Mouse (Mus musculus): ENCODE measurements around the gene Tyw1.

Gene Tyw1

DNA sequence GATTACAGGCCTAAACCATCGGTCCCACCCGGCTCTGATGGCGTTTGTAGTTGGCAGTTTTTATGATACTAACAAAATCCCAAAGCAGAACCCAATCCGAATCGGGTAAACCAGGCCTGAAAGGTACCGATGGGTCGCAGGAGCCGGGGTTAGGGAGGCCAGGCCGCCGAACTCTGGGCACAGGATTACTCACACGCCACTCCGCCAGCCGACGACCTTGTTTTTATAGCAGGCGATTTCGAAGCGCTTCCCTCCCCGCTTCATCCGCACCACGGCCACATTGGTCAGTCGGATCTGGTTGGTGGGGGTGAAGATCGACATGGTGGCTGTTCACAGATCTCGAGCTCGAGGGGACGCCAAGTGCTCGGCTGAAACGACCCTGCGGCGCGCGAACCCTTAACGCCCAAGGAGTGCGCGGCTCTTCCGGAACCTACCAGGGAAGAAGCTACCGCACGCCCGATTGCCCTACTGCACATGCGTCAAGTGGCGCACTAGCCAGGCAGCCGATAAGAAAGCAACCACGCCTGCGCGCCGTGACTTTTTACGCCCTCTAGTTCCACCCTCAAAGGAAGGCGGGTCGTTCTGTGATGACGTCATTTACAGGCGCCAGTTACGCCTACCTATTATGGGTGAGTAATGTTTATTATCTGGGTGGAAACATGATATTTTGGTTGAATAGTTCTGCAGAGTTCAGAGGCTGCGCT, at the start of gene Tyw1, which contains the start of gene Sbds:
TSS of gene Tyw1 (plus strand) at position 603 of the 704 bp plus-strand sequence.
TSS of gene Sbds (minus strand) at position 514 of the 704 bp plus-strand sequence.
- in situ Hi-C loops (cut with MboI, MseI) = loop anchor here (5.0 to 25.0 kb wide), 3 partner anchors 1068 to 1243 kb away; partner anchors contain the start of genes Ran (in 1 of the 2) and Stx2 (in 1 of the 2)

DNA sequence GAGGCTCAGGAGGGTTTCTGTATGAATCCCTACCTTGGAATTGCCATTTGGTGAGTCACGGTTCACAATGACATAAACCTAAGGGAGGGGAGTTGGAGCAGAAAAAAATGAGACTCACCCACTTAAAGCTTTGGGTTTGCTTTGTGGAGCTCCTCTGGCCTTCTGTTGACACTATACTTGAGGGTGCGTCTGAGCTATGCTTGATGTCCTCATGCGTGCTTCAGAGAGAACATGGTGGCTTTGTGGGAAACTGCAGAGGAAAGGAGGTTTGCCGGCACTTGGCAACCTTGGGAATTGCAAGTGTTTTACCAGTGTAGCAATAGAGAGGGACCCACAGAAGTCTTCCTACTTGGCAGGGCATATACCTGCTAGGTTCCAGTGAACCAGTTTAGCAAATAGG, 48.1 kb upstream of the Tyw1 start:
- in situ Hi-C loops (cut with MboI, MseI) = no loop called here

DNA sequence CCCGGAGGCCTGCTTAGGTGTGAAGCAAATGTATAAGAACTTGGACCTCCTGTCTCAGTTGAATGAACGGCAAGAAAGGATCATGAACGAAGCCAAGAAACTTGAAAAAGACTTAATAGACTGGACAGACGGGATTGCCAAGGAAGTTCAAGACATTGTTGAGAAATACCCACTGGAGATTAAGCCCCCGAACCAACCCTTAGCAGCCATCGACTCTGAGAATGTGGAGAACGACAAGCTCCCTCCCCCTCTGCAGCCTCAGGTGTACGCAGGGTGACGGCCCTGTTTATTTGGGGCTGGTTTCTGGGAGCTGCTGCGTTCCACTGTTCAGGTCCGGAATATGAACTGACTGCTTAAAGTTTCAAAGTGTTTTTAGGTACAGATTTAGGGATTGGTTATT, 42.5 kb upstream of the Tyw1 start:
- in situ Hi-C loops (cut with MboI, MseI) = no loop called here

DNA sequence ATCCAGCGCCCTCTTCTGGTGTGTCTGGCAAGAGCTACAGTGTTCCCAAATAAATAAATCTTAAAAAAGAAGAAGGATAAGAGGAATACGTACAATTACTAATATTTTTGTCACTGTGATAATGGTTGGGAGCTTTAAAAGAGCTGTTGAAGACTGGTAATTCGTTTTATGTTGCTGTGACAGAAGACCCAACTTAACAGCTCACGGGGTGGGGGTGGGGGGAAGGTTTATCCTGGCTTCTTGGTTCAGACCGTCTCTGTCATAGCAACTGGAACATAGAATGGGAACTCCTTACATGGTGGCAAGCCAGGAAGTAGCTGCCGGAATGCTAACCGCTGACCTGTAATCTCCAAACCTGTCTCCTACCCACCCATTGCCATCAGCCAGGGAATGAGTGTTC, 38.6 kb upstream of the Tyw1 start, which contains the start of gene Tmem248:
TSS of gene Tmem248 (plus strand) at position 301 of the 400 bp plus-strand sequence.
- in situ Hi-C loops (cut with MboI, MseI) = no loop called here

DNA sequence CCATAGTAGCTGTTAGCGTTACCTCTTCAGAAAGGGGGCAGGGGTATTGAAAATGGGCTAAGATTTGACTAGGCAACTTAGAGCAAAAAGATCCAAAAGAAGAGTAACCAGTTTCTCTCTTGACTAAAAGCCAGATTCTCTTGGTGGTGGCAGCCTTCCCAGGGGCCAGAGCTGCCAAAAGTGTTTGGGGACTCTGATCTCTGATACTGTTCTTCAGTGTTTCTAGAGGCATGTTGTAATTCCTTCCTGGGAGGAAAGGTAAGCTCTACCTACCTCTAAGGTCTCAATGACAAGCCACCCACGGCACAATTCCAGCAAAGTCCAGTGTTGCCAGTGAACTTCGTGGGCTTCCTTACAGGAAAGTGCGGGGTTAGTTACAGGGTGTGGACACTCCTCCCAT, 38.0 kb upstream of the Tyw1 start:
- in situ Hi-C loops (cut with MboI, MseI) = no loop called here

DNA sequence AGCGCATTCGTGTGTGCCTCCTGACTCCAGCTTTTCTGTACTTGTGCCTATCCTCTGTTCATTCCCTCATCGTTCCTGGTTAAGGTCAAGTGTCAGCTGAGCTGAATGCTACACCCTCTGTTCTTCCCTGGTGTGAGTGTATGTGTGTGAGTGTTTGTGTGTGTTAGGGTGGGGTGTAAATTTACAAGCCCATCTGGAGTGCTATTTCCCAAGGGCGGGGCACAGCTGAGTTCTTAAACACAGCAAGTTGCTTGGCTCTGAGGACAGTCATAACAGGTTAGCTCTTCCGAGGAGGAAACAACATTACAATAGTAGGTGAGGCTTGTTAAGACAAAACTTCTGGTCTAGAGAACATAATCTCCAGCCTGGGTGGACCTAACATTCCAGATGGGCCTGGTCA, 37.1 kb upstream of the Tyw1 start:
- in situ Hi-C loops (cut with MboI, MseI) = no loop called here

DNA sequence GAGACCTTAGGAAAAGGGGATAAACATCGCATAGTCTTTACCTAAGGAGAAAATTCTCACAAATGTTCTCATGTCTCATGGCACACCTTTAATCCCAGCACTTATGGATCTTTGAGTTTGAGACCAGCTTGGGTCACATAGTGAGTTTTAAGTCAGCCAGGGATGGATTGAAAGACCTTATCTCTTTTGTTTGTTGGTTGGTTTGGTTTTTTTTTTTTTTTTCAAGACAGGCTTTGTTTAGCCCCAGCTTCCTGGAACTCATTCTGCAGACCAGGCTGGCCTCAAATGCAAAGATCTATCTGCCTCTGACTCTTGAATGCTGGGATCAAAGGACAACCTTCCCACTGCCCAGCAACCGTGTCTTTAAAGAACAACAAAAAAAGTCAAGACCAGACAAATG, 34.1 kb upstream of the Tyw1 start:
- in situ Hi-C loops (cut with MboI, MseI) = loop anchor here (5.0 to 10.0 kb wide), 2 partner anchors 49 to 437 kb away; partner anchors contain the start of genes Psph (in 1 of the 2) and Rabgef1 (in 1 of the 2)

DNA sequence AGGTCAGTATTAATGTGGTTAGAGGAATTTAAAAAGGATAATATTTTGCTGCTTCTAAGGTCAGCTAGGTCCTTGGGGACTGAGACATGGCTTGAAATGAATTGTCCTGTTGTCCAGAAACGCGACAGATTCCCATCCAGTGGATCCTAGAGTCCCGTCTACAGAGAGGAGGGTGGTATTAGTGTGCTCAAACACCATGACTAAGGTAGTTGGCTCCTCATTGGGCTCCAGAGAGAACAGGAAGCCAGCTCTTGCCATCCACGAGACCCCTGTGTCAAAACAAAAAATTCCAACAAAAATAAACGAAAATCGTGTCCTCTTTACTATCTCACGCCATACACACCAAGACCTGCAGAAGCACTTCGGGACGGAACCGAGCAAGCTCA, 33.7 kb upstream of the Tyw1 start:
- in situ Hi-C loops (cut with MboI, MseI) = loop anchor here (5.0 to 10.0 kb wide), 2 partner anchors 49 to 437 kb away; partner anchors contain the start of genes Psph (in 1 of the 2) and Rabgef1 (in 1 of the 2)

DNA sequence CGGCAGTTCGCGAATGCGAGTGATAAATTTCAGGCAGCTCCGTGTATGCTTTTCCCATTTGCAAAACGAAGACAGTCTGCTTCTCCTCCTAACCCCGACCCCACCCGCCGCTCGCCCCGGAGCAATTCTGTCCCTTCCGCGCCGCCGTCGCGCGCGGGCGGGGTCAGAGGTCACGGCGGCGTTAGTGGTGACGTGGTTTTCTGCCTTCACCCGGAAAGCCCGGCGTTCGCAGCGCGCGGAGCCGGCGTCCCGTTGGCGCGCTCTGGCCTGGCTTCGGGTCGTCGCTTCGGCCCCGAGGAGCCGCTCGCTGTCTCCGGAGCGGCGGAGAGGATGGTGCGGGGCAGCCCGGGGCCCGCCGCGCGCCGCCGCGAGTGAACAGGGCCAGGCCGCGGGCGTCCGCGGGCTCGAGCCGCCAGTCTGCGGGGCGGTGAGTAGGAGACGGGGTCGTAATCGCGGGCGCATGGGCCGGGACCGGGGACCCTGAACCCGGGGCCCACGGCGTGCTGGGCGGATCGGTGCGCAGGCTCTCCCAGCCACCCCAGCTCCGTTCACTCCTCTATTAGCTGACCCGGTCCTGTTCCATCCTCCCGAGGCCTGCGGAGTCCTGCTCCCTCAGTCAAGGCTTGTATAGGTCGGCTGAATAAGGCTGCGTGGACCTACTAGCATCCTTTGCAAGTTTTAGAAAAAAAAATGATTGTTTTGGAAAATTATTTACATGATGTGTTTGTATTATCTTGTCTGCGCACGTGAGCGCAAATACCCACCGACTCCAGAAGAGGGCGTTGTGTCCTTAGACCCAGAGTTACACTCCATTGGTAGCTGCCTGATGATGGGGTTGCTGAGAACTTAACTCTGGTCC, 33.0 kb upstream of the Tyw1 start:
- in situ Hi-C loops (cut with MboI, MseI) = loop anchor here (5.0 to 10.0 kb wide), 2 partner anchors 50 to 438 kb away; partner anchors contain the start of genes Psph (in 1 of the 2) and Rabgef1 (in 1 of the 2)

DNA sequence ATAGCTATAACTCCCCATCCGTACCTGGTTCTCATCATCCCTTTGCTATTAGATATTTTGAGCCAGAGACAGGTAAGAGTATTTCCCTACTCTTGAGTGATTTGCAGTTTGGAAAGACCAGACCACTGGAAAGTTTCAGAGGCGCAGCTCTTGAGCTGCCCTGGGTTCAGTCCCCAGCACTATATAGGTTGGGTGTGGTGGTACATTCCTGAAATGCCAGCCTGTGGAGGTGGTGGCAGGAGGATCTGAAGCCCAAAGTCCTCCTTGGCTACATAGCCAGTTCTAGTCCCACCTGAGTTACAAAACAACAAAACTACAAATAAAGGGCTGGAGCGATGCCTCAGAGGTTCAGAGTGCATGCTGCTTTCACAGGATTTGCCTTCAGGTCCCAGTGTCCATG, 28.6 kb upstream of the Tyw1 start:
- in situ Hi-C loops (cut with MboI, MseI) = loop anchor here (5.0 to 10.0 kb wide), 2 partner anchors 442 to 454 kb away; partner anchors contain the start of gene Psph (in 1 of the 2)

DNA sequence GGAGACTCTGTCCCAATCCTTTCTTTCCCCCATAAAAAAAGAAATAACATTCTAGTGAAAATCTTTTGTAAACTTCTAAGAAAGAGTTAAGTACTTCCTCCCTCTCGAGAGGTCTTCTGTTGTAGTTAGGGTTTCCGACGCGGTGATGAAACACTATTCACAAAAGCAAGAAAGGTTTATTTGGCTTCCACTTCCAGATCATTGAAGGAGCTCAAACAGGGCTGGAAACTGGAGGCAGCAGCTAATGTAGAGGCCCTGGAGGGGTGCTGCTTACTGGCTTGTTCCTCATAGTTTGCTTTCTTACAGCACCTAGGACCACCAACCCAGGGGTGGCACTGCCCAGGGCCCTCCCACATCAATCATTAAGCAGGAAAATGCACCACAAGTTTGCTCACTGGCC, 27.3 kb upstream of the Tyw1 start:
- in situ Hi-C loops (cut with MboI, MseI) = loop anchor here (5.0 to 10.0 kb wide), 2 partner anchors 443 to 456 kb away; partner anchors contain the start of gene Psph (in 1 of the 2)

DNA sequence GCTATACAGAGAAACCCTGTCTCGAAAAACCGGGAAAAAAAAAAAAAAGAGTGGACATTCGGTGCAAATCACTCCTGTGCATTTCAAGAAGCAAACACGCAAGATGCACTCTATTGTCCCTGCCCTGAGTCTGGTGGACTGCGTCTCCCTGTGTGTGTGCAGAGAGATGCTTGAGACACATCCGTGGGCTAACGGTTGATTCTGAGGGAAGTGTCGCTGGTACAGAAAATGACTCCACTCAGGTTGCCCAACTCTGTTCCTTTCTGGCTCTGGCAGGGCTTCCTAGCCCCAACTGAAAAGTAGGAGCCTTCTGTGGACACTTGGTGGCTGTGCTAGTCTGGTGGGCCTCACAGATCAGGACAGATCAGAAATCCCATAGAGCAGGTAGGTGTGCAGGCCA, 19.1 kb upstream of the Tyw1 start:
- in situ Hi-C loops (cut with MboI, MseI) = no loop called here

DNA sequence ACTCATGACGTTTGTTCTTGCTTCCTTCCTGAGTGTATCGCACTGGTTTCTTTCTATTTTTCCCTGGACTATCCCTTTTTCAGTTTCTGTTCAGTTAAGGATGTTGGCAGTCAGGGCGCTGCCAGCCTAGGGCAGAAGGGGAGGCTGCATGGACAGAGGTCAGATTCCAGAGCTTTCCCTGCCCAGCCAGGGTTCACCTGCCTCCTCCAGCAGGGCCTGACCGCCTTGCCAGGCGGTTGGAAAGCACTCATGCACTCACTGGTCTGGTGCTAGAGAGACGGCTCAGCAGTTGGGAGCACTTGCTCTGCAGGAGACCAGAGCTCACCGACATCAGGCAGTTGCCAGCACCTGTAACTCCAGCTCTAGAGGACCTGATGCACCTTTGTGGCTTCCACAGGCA, 16.2 kb upstream of the Tyw1 start:
- in situ Hi-C loops (cut with MboI, MseI) = no loop called here

DNA sequence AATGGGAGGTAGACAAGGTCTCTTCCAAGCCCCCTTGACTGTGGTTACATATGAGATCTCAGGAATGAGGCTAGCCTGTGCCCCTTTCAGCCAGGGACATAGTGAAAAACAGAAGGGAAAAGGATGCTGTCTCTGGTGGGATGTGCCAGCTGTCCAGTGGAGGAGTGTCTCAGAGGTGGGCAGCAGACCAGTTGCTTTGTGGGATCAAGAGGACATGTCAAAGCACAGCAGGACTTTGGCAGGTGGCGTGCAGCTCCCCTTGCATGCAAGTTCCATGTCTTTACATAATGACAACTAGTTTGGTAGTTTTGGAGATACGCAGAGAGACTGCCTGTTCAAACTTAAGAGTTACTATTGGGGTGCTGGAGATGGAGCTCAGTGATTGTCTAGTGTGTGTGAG, 15.6 kb upstream of the Tyw1 start:
- in situ Hi-C loops (cut with MboI, MseI) = no loop called here

DNA sequence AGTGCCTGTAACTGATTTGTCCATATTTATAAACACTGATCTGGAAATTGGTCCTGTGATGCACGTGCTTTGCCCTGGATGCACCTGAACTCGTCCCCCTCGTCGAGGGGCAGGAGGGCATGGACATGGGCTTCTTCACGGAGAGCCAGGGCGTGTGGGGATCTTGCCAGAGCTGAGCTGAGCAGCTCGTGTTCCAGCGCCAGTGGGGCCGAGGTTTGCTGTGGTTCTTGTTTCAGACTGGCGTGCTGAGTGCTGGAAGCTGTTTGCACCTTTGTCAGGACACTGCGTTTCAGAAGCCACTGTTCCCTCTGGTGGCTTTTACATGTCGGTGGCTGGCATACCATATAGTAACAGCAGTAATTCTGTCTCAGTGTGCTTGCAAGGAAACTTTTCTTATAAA, 14.0 kb upstream of the Tyw1 start:
- in situ Hi-C loops (cut with MboI, MseI) = no loop called here

DNA sequence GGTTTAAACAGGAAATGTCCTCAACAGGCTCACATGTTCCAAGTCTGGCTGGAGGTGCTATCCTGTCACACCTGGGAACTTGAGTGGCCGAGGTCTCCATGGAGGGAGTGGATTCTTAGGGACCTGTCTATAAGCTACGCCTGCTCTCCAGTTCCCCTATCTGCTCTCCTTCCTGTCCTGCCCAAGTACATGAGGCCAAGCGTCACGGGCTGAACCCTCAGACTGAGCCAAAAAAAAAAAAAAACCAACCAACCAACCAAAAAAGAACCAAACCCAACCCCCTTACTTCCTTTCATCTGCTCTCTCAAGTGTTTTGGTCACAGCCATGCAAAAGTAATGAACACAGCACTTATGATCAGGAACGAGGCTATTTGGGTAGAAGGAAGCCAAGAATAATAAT, 7.6 kb upstream of the Tyw1 start:
- in situ Hi-C loops (cut with MboI, MseI) = no loop called here

DNA sequence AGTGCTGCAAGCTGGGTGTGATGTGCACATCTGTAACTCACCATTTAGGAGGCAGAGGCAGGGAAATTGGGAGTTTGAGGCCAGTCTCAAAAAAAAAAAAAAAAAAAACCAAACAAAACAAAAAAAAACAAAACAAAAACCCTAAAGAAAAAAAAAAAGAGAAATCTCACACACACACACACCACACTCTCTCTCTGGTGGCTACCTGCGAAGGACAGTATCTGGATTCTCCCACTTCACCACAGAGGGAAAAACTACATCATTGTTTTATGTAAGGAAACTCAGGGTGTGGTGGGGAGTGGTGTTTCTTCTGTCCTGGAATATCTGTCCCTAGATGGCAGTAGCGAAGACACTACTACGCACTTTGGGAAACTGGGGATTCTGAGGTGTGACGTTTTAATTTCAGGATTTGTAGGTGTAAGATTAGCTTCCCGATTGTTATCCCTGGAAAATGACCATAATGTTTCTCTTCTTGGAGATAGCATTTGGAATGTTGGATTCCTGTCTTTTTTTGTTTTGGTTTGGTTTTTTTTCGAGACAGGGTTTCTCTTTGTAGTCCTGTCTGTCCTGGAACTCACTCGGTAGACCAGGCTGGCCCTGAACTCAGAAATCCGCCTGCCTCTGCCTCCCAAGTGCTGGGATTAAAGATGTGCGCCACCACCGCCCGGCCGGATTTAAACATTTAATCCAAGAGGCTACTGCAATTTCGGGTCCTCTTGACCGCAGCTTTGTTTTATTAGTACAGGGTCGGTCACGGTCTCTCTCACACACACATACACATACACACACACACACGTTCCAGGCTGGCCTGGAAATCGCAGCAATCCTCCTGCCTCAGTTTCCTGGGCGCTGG, 1.0 kb upstream of the Tyw1 start:
- in situ Hi-C loops (cut with MboI, MseI) = loop anchor here (5.0 to 25.0 kb wide), 3 partner anchors 1067 to 1242 kb away; partner anchors contain the start of genes Ran (in 1 of the 2) and Stx2 (in 1 of the 2)

DNA sequence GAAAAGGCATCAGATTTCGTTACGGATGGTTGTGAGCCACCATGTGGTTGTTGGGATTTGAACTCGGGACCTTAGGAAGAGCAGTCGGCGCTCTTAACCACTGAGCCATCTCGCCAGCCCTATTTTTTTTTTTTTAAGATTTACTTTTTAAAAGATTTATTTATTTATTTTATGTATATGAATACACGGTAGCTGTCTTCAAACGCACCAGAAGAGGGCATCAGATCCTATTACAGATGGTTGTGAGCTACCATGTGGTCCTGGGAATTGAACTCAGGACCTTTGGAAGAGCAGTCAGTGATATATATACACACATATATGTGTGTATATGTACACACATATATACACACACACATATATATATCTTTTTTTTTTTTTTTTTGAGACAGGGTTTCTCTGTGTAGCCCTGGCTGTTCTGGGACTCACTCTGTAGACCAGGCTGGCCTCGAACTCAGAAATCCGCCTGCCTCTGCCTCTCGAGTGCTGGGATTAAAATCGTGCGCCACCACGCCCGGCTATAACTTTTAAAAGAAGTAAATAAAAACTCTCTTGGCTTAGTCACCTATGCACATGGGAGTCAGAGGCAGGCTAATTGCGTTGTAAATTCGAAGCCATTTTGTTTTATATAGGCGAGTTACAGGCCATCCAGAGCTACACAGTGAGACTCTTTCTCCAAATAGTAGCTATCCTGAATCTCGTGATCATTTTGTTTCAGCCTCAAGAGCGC, 543 bp downstream of the Tyw1 start:
- in situ Hi-C loops (cut with MboI, MseI) = loop anchor here (5.0 to 25.0 kb wide), 3 partner anchors 1069 to 1244 kb away; partner anchors contain the start of genes Ran (in 1 of the 2) and Stx2 (in 1 of the 2)

DNA sequence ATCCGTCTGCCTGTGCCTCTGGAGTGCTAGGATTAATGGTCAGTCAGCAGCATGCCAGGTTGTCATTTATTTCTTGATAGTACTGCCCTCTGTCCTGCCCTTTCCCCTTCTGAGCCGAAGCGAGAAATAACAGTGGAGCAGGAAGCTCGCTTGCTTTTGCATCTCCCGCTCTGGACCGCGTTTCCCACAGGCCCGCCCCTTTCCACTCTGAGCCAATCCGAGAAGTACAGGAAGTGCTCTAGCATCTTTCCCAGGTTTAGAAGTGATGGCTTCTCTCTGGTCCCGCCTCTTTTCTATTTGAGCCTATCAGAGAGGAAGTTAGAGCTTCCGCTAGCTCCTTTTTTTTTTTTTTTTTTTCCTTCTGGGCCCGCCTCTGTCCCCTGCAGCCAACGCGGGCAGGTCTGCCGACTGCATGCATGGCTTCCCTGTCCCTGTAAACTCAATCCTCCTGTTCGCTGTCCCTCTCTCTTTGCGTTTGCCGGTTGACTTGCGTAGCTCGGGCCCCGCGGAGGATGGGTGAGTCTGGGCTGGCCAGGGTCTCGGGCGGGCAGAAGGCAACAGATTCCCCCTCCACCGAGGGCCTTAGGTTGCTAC, 1.4 kb downstream of the Tyw1 start:
- in situ Hi-C loops (cut with MboI, MseI) = loop anchor here (5.0 to 25.0 kb wide), 3 partner anchors 1069 to 1244 kb away; partner anchors contain the start of genes Ran (in 1 of the 2) and Stx2 (in 1 of the 2)
